Mouse (Mus musculus) spleen, postnatal 36 days (tissue): ENCODE results near the gene Coro2b.

Source experiments
- DNase-seq, 2 experiments: peaks; one replicate each; pipeline ENCODE4 v3.0.0; 2022; ENCODE audit warnings: low spot score in 2 of 2, mixed read lengths in 1 of 2

The Coro2b gene

DNA sequence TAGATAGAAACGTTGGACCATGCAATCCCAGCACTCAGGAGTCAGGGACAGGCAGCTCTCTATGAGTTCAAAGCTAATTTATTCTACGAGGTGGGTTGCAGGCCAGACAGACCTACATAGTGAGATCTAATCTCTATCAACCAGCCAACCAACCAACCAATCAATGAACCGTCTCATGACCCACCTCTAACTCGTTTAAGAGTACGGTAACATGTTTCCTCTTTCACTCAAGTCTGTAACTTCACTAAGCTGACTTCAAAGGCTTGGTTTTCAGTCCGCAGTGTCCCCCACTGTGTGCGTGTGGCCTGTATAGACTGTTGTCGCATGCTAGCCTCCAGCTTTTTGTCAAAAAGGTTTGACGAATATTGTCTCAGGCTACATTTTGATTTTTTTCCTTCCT is 147.1 kb downstream of the Coro2b start:
- no peak for DNase-seq

DNA sequence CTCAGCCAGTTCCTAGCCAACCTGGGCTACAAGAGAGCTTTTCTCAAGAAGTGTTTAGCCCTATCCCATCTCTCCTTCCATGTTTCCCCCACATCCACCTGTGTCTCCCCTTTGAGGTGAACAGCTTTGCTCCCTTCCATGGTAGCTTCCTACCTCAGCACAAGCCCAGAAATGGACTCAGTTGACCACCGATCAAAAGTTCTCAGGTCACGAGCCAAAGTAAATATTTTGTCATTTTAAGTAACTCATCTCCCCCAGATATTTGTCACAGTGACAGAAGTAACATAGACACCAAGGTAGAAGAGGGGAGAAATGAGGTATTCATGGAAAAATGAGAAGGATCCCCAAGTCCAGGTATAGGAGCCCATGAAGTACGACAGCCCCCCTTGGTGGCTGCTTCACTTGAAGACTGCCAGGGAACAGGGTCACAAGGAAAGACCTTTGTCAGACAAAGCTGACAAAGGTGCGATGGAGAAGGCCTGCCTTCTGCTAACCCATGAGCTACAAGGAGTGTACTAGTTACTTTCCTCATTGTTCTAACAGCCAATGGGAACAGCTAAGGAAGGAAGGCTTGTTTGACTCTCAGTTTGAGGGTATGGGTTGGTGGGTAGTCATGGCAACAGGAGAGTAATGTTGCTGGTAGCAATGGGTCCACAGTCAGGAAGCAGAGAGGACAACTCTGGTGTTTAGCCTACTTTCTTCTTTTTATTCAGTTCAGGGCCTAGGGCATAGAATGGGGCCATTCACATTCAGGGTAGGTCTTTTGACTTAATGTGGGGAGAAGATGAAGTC is 150.9 kb downstream of the Coro2b start:
- no peak for DNase-seq

- DNase-seq = no peak
Measured at GRCm38 (mm10) chr9:62385062-62385461, 151.8 kb downstream of the Coro2b start.

GRCm38 (mm10) chr9:62382519-62383084 is 154.2 kb downstream of the Coro2b start:
- no peak for DNase-seq

DNA sequence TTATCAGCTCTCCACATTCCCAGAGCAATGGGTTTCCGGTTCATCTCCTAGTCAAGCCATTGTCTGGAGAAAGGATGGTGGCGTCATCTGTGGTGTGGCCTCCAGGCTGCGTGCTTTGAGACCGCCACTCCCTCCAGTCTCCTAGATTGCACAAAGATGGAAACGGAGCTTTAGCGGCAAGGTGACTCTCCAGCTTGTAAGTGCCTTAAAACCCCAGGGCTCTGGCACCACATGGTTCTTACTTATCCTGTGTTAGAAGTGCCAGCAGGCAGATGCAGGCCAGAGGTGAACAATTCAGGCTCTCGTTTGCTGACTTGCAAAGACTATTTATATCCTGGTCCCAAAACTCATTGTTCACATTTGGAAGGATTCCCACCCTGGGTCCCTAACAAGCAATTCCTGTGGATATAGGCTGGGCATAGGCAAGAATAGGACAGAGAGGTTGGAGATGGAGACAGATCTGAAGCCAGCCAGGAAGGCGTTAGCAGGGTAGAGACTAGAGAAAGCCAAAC is 155.4 kb downstream of the Coro2b start:
- DNase-seq = no peak

DNA sequence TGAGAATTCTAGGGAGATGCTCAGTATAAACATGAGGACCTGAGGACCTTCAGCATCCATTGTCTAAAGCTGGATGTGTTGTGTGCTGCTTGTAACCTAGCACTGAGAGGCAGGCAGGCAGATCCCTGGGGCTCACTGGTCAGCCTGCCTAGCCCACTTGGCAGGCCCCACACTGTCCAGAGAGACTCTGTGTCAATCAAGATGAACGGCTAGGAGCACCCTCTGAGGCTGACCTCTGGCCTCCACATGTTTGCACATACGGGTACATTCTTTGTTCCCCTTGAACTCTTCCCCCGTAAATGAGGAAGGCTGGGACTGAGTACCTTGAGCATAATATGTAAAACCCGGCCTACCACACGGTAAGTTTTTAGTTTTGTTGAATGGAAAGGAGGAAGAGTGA is 156.5 kb downstream of the Coro2b start:
- DNase-seq = no peak

DNA sequence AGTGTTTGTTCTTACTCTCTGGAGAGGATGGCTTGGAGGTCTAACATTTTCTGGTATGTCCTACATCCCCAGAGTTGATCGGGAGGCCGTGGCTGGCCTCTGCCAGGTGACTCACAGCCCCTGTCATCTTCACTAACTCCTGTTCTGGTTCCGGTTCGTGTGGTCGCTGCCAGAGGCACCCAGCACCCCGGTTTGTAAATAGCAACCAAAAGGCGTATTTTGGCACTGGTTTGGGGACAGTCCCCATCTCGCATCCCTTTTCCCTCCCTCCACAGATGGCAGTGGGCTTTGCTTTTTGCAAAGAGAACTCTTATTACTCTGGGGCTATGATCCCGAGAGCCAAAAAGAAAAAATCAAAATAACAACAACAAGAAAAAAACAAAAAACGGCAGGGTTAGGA is 158.9 kb downstream of the Coro2b start:
- DNase-seq = no peak

DNA sequence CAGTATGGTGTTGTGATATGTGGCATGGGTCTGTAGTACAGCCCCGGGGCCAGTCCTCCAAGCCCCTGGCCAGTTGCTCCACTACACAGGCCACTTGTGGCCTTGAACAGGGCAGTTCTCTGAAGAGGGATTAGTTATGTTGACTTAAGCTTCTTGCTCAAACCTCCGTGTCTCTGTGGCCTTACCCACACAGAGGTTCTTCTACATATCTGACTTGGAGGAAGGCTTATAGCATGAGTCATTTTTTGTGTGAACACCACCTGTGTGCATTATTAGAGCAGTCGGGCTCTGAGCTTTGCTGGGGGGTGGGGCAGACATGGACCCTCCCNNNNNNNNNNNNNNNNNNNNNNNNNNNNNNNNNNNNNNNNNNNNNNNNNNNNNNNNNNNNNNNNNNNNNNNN is 162.6 kb downstream of the Coro2b start:
- no peak for DNase-seq

DNA sequence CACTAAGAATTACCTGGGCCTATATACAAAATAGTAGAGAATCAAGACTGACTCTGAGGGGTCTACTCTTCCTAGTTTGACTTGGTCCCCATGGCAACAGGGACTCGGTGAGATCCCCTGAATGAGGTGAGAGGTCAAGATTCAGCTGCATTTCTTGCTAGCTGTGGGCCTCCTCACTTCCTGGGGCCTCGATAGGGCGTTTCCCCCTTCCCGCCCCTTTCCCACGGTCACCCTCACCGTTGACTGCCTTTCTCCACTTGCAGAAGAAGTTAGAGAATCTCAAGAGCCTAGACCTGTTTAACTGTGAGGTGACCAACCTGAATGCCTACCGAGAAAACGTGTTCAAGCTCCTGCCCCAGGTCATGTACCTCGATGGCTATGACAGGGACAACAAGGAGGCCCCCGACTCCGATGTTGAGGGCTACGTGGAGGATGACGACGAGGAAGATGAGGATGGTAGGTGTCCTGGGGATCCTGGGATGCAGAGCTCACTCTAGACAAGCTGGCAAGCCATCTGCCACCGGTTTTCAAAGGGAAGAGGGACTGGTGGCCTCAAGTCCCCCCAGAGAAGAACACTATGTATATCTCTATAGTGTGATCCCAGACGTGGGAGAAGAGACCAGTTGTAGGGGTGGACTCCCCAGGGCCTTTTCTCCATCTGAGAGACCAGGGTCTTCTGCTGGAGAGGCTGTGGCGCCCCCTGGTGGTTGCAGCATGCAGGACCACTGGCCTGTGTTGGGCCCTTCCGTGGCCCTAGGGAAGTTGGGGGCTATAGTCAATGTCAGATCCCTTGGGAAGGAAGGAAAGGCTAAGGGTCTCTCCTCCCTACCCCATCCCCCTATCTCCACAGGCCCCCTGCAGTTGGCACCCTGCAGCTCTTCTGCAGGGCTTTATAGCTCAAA is 163.4 kb downstream of the Coro2b start:
- peak; percentile 58 to 63 for DNase-seq

GRCm38 (mm10) chr9:62372556-62373221 is 164.2 kb downstream of the Coro2b start:
- no peak for DNase-seq

DNA sequence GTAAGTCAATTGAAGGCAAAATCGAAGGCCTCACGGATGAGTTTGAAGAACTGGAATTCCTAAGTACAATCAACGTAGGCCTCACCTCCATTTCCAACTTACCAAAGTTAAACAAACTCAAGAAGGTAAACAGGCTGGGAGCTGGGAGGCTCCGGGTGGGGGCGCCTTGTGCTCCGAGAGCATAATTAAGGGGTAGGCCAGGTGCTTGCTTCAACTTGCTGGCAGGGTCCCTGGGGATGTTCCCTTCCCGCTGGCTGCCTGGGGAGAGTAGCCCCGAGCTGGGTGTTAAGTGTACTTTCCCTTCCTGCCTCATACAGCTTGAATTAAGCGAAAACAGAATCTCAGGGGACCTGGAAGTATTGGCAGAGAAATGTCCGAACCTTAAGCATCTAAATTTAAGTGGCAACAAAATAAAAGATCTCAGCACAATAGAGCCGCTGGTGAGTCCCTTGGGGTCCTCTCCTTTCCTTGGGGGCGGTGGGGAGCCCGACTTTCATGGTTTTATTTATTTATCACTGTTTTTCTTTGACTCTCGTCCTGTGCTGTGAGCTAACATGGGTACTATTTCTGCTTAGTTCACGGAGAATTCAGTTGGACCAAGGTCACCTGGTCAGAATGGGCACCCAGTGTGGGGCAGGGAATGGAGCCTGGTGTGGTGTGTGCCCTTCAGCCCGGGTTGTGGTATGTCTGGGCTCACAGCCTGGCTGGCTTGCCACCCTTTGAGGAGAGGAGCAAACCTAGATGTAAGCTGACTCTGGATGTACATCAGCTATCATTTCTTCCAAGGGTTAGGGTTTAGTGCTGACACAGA is 164.9 kb downstream of the Coro2b start:
- DNase-seq = no peak

- DNase-seq = no peak
Measured at GRCm38 (mm10) chr9:62370648-62371280, 166.1 kb downstream of the Coro2b start.

- DNase-seq = no peak
Measured at GRCm38 (mm10) chr9:62370186-62370585, 166.7 kb downstream of the Coro2b start.
